Mouse (Mus musculus) stomach, postnatal 0 days (tissue): ENCODE results near the gene Garnl3. TPM values are rescaled to one million over a fixed set of nuclear protein-coding genes. Genes with fewer than 3 reads are reported as not detected.

Source experiments
- ATAC-seq: fragments of 200-750 bp; cut with Nextera tagmentation; 2 replicates; pipeline ENCODE4 v1.8.0; 2017; ENCODE audit not compliant: low FRiP score, low TSS enrichment
- DNase-seq: peaks from one replicate; pipeline ENCODE4 v3.0.0-alpha.2; 2016; ENCODE audit warnings: low spot score
- H3K27ac ChIP-seq: fragments of 300-500 bp; sonication (generic); replicated peaks from 2 replicates; pipeline ENCODE4 v1.5.1; 2014; ENCODE audit warnings: mild to moderate bottlenecking, control low read depth
- H3K27me3 ChIP-seq: fragments of 300-500 bp; sonication (generic); 2 replicates; pipeline ENCODE4 v1.6.1; 2014; ENCODE audit warnings: low read length; ENCODE audit not compliant: control insufficient read depth, insufficient read depth
- H3K36me3 ChIP-seq: fragments of 300-500 bp; sonication (generic); 2 replicates; pipeline ENCODE4 v1.6.1; 2014; ENCODE audit warnings: low read length, mixed read lengths; ENCODE audit not compliant: control insufficient read depth, insufficient read depth
- H3K4me1 ChIP-seq: fragments of 300-500 bp; sonication (generic); replicated peaks from 2 replicates; pipeline ENCODE4 v1.6.1; 2014; ENCODE audit warnings: antibody characterized with exemption; ENCODE audit not compliant: control insufficient read depth, insufficient read depth
- H3K4me2 ChIP-seq: fragments of 300-500 bp; sonication (generic); replicated peaks from 2 replicates; pipeline ENCODE4 v1.6.1; 2014; ENCODE audit warnings: low read depth, mild to moderate bottlenecking, control low read depth, moderate library complexity
- H3K4me3 ChIP-seq: fragments of 300-500 bp; sonication (generic); 2 replicates; pipeline ENCODE4 v1.5.1; 2014; ENCODE audit warnings: low read depth, low read length, control low read depth
- H3K9ac ChIP-seq: fragments of 300-500 bp; sonication (generic); 2 replicates; pipeline ENCODE4 v1.6.1; 2014; ENCODE audit warnings: mild to moderate bottlenecking, low read length, control low read depth, mixed read lengths
- H3K9me3 ChIP-seq: fragments of 300-500 bp; sonication (generic); 2 replicates; pipeline ENCODE4 v1.6.1; 2016; ENCODE audit warnings: low read length; ENCODE audit not compliant: control insufficient read depth
- CTCF ChIP-seq: IDR thresholded peaks from 2 replicates; pipeline ENCODE4 v1.5.1; 2016; ENCODE audit warnings: antibody characterized with exemption, low read depth, mild to moderate bottlenecking, moderate library complexity
- EP300 ChIP-seq: optimal IDR thresholded peaks from 2 replicates; pipeline ENCODE3; 2016; ENCODE audit warnings: antibody characterized with exemption
- WGBS: fragments of 180-500 bp; shearing (Covaris S2); extraction: QIAGEN DNeasy Blood & Tissue Kit; methylation state at CpG from one replicate; pipeline ENCODE4 v1.1.7; 2014; 5-methylcytosine and 5-hydroxymethylcytosine counted together
- polyA plus RNA-seq: library from polyadenylated mRNA; unstranded; fragments of >200 nt; fragmentation: Nextera tagmentation; extraction: Ambion mirVana; gene quantifications from 2 replicates; pipeline ENCODE4 v1.2.1, GENCODE M21; 2015

Garnl3 gene
- polyA plus RNA-seq, 1 experiment from 2014 or later = 5.6 TPM

DNA sequence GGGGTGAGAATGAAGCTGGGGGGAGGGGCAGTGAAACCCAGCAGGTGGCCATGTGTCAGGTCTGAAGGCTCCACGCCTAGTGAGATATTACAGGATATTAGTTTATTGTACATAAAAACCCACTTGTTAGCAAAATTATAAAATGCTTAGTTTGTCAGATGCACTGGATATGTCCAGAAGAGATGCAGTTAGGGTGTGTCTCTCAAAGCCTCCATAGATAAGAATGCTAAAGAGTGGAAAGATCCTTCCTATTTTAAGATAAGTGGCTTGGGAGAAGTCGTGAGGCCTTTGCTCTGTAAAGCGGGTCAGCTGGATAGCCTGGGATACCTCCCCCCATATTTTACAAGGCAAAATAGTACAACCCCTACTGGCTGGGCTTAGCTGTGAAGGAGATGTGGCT is 152.8 kb downstream of the Garnl3 start:
- 77% methylated on average over 3 of the region's 3 CpGs for WGBS
- DNase-seq (no peak), ATAC-seq (no peak)
- Histone ChIP-seq H3K27me3 (no peaks in the 10 kb centered on the region), H3K9ac (no peak overlapping the region), H3K27ac (no peak overlapping the region), H3K4me3 (no peak overlapping the region), H3K4me1 (no peaks in the 10 kb centered on the region; the same call in 1 of the 2 replicates), H3K9me3 (no peaks in the 10 kb centered on the region), H3K36me3 (no peaks in the 10 kb centered on the region; the same call in 1 of the 2 replicates), H3K4me2 (no peak overlapping the region)
- TF ChIP-seq EP300 (no peak), CTCF (no peak)

DNA sequence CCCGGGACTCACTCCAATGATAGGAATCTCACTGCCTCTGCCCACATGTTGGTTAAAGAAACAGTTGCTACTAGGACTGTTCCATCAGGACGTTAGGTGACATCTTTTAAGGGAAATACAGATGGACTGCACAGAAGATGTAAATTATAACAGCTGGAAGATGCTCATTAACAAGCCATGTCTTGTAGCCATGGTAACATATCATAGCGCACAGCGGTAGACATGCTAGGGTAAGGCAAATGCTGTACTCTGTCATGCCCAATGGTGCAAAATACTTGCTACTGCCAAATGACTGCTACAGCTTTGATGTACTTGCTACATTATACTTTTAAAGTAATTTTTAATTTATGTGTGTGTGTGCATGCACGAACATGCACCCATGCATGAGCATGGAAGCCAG is 154.3 kb downstream of the Garnl3 start:
- ATAC-seq (no peak), DNase-seq (no peak)
- no peak overlapping the region for H3K27ac ChIP-seq
- H3K36me3 ChIP-seq = no peaks in the 10 kb centered on the region; the same call in 1 of the 2 replicates
- TF ChIP-seq CTCF = no peak
- TF ChIP-seq EP300 = no peak
- no peaks in the 10 kb centered on the region for H3K27me3 ChIP-seq
- no peak overlapping the region for H3K4me2 ChIP-seq
- 74% methylated on average over 5 of the region's 5 CpGs for WGBS
- no peak overlapping the region for H3K9ac ChIP-seq
- H3K9me3 ChIP-seq = no peaks in the 10 kb centered on the region
- no peak overlapping the region for H3K4me3 ChIP-seq
- H3K4me1 ChIP-seq = no peaks in the 10 kb centered on the region; the same call in 1 of the 2 replicates

DNA sequence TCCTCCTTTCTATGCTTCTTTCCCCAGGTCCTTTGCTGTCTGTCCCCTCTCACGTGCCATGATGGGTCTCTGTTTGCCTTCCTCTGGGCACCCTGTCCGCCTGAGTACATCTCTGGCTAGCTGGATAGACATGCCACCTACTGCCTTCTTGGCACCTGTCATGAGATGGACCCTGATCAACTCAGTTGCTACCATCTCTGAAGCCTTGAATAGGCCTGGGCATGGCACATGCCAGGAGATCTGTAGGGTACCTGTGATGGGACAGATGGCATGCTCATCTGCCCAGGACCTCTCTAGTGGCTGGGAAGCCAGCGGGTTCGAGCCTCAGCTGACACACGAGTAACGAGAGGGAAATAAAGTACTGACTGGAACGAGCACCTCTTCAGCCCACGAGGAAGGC is 157.2 kb downstream of the Garnl3 start:
- Histone ChIP-seq H3K9me3 (no peaks in the 10 kb centered on the region), H3K4me2 (no peak overlapping the region), H3K36me3 (no peaks in the 10 kb centered on the region; the same call in 1 of the 2 replicates), H3K4me3 (no peak overlapping the region), H3K4me1 (no peaks in the 10 kb centered on the region), H3K9ac (no peak overlapping the region), H3K27ac (no peak overlapping the region), H3K27me3 (no peaks in the 10 kb centered on the region)
- TF ChIP-seq EP300 (no peak), CTCF (no peak)
- 91% methylated on average over 8 of the region's 8 CpGs for WGBS
- ATAC-seq = no peak
- no peak for DNase-seq

DNA sequence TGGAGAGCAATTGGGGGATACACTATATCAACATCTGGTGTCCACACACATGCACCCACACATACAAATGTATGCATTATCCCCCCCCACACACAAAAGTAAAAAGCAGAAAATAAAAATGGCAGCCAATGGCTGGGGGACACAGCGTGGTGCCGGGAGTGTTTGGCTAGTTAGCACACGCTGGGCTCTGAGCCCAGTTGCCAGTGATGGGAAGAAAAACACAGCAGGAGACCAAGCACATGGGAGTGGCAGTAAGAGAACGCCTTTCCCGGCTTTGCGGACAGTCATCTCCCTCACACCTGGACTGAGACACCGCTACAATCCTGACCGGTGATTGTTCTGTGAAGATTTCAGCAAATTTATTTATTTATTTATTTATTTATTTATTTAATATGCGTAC is 160.2 kb downstream of the Garnl3 start:
- WGBS = 62% methylated on average over 9 of the region's 9 CpGs
- Histone ChIP-seq H3K4me3 (no peak overlapping the region), H3K4me1 (no peaks in the 10 kb centered on the region), H3K9ac (no peak overlapping the region), H3K27ac (no peak overlapping the region), H3K27me3 (no peaks in the 10 kb centered on the region), H3K4me2 (no peak overlapping the region), H3K36me3 (no peaks in the 10 kb centered on the region; the same call in 1 of the 2 replicates), H3K9me3 (no peaks in the 10 kb centered on the region)
- no peak for TF ChIP-seq CTCF
- no peak for TF ChIP-seq EP300
- DNase-seq = no peak
- ATAC-seq = no peak

DNA sequence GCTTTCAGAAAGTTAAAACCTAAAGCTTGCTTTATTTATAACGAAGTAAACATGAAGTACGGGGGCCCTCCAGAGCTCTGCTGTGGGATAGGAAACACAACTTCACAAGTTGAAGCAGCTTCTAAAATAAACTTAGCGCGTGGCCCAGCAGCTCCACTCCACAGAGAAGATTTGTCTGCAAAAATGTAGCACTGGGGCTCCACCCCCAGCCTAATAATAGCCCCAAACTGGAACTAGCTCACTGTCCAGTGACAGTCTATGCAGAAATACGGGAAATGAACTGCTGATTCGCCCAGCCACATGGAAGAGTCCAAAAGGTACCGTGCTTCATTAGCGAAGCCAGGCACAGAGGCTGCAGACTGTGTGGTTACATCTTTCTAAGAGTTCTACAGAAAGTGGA is 162.1 kb downstream of the Garnl3 start:
- H3K4me3 ChIP-seq = no peak overlapping the region
- H3K4me1 ChIP-seq = no peaks in the 10 kb centered on the region
- H3K9ac ChIP-seq = no peak overlapping the region
- TF ChIP-seq CTCF (no peak), EP300 (no peak)
- H3K4me2 ChIP-seq = no peak overlapping the region
- no peak overlapping the region for H3K27ac ChIP-seq
- no peaks in the 10 kb centered on the region for H3K9me3 ChIP-seq
- H3K36me3 ChIP-seq = peaks cover 6% of the 10 kb centered on the region
- 67% methylated on average over 8 of the region's 8 CpGs for WGBS
- no peaks in the 10 kb centered on the region for H3K27me3 ChIP-seq
- DNase-seq = no peak
- no peak for ATAC-seq

DNA sequence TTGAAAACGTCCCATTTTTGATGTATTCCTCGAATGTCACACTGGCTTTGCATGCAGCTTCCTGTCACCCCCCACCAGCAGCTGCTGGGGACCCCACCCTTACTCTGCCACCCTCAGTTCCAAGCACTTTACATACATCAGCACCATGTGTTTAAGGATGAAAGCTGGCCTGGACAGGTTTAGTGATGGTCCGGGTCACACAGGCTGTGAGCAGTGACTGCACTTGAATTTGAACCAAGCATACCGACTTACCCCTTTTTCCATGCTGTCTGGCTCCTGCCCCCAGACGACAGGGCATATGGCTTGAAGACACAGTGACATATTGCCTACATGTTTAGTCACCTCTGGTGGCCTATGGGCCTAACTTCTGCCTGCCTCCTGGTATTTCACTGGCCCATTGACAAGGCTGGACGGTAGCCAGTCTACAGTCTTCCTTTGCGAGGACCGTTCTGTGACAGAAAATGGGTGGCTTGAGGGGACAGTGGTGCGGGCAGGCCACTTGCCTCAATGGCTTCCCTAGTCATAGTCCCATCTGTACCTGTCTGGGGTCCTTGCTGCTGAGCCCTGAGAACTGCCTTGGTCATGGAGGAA is 163.3 kb downstream of the Garnl3 start:
- WGBS = 80% methylated on average over 9 of the region's 9 CpGs
- 0 out of 2 replicates have a peak overlapping the region, but pooled peaks have one; percentile 63 for H3K4me3 ChIP-seq
- H3K9ac ChIP-seq = peak overlapping the region; percentile 83
- H3K36me3 ChIP-seq = peaks cover 9% of the 10 kb centered on the region
- peak overlapping the region; percentile 84; the same call in 1 of the 2 replicates for H3K4me2 ChIP-seq
- no peaks in the 10 kb centered on the region for H3K9me3 ChIP-seq
- ATAC-seq = no peak
- H3K27ac ChIP-seq = peak overlapping the region; percentile 99; the same call in 1 of the 2 replicates
- TF ChIP-seq EP300 = no peak
- H3K27me3 ChIP-seq = no peaks in the 10 kb centered on the region
- H3K4me1 ChIP-seq = no peaks in the 10 kb centered on the region
- no peak for DNase-seq
